Mouse (Mus musculus) ES-CJ7 (cell line): ENCODE measurements around the gene Tns1.
"Not testable (repeated sequence)": the region's sequence is repeated elsewhere in the genome, so short reads cannot be mapped to it uniquely, and the experiment has no call there.

Source experiments
- DNase-seq: peaks from one replicate; pipeline ENCODE4 v3.0.0; 2011; ENCODE audit warnings: low read depth, low spot score

The Tns1 gene

GRCm38 (mm10) chr1:73913071-73914005 lies 210.9 kb downstream of the Tns1 start:
- DNase-seq, result no peak

- DNase-seq, result no peak
These were observed 211.8 kb downstream of the Tns1 start for GRCm38 (mm10) chr1:73912466-73912865.

- DNase-seq, result no peak
These were observed 212.3 kb downstream of the Tns1 start for GRCm38 (mm10) chr1:73911981-73912380.

- DNase-seq, result no peak
These were observed 213.5 kb downstream of the Tns1 start for GRCm38 (mm10) chr1:73910701-73911100.

- no peak for DNase-seq
These were observed 214.1 kb downstream of the Tns1 start for GRCm38 (mm10) chr1:73910111-73910510.

GRCm38 (mm10) chr1:73909191-73909983 lies 214.9 kb downstream of the Tns1 start:
- no peak for DNase-seq

GRCm38 (mm10) chr1:73908081-73908960 lies 215.9 kb downstream of the Tns1 start:
- no peak for DNase-seq

- DNase-seq, result no peak
These were observed 217.1 kb downstream of the Tns1 start for GRCm38 (mm10) chr1:73907166-73907565.

GRCm38 (mm10) chr1:73906376-73906775 lies 217.9 kb downstream of the Tns1 start:
- no peak for DNase-seq

- peak; percentile 85 for DNase-seq
These were observed 218.4 kb downstream of the Tns1 start for GRCm38 (mm10) chr1:73905811-73906190.

- no peak for DNase-seq
These were observed 219.0 kb downstream of the Tns1 start for GRCm38 (mm10) chr1:73905111-73905810.

GRCm38 (mm10) chr1:73904641-73905040 lies 219.6 kb downstream of the Tns1 start:
- no peak for DNase-seq

GRCm38 (mm10) chr1:73903035-73903434 lies 221.2 kb downstream of the Tns1 start:
- DNase-seq, result no peak

GRCm38 (mm10) chr1:73902171-73902991 lies 221.9 kb downstream of the Tns1 start:
- DNase-seq, result peak; percentile 85

- DNase-seq, result peak; percentile 88
These were observed 222.8 kb downstream of the Tns1 start for GRCm38 (mm10) chr1:73901496-73901899.

GRCm38 (mm10) chr1:73895451-73895850 lies 228.8 kb downstream of the Tns1 start:
- not testable (repeated sequence) for DNase-seq

GRCm38 (mm10) chr1:73880731-73881130 lies 243.5 kb downstream of the Tns1 start:
- peak; percentile 88 for DNase-seq

- no peak for DNase-seq
These were observed 248.5 kb downstream of the Tns1 start for GRCm38 (mm10) chr1:73875676-73876218.

- DNase-seq, result no peak
These were observed 259.9 kb downstream of the Tns1 start for GRCm38 (mm10) chr1:73864314-73864713.

- peak; percentile 78 for DNase-seq
These were observed 261.2 kb downstream of the Tns1 start for GRCm38 (mm10) chr1:73863074-73863431.
